Mouse (Mus musculus): ENCODE measurements around the gene Agfg1.

GRCm38 (mm10) chr1:82838469-82839295 is 601 bp upstream of the Agfg1 start:
- TF ChIP-seq CTCF (IDR thresholded peaks at IDR 0.05; ENCODE audit: low read depth, low read length): no peak
- no peak for TF ChIP-seq EP300 (IDR thresholded peaks at IDR 0.05; ENCODE audit: insufficient read depth, low read depth, low read length)

Data from ES-Bruce4 (cell line).